Mouse (Mus musculus): Measurements from ENCODE around the gene Gnmt. TPM values are rescaled to one million over a fixed set of nuclear protein-coding genes. Genes with fewer than 3 reads are reported as not detected.

Gene Gnmt
- total and polyA plus RNA-seq, 3 experiments, result 0.13 to 0.71 (median 0.38) TPM

DNA sequence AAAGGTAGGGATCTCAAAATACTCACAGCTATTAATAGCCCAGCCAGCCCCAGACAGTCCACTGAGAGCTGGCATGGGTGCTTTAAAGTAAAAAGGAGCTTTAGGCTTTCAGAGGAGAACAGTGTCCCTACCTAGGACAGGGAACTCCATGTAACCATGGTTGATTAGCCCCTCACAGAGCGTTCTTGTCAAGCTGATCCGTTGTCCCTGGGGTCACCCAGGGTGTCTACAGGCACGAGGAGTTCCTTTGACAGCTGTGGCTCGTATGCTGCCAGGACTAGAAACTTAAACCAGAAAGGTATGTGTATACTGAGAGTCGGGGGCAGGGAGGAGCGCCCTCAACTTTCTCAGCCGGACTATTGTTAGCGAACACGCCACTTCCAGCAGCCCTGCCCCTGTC is 50.1 kb downstream of the Gnmt start:
- TF ChIP-seq RAD21 (IDR thresholded peaks at IDR 0.05; ENCODE audit: low read depth, low read length) (no peak), MAX (IDR thresholded peaks at IDR 0.05; ENCODE audit: low read length) (no peak), JUN (IDR thresholded peaks at IDR 0.05; ENCODE audit: insufficient read depth, low read depth, low read length) (no peak), CHD2 (IDR thresholded peaks at IDR 0.05; ENCODE audit: low read length) (no peak)
- Histone ChIP-seq H3K27me3 (replicated peaks) (no peaks in the 10 kb centered on the region), H3K9me3 (replicated peaks; ENCODE audit: low read length) (no peaks in the 10 kb centered on the region), H3K27ac (ENCODE audit: insufficient read depth, low read depth) (no peak overlapping the region), H3K79me2 (replicated peaks; ENCODE audit: control insufficient read depth, extremely low read depth, insufficient read depth, poor library complexity, severe bottlenecking) (peaks cover 29% of the 10 kb centered on the region), H3K9ac (ENCODE audit: insufficient read depth, low read depth) (peak overlapping the region; percentile 99; the same call in 1 of the 2 replicates), H3K4me2 (ENCODE audit: insufficient read depth, low read depth, poor library complexity, severe bottlenecking) (peak overlapping the region; percentile 81), H3K36me3 (replicated peaks in 1 of 2; ENCODE audit: control insufficient read depth in 1 of 2, insufficient read depth in 1 of 2, low read length in 1 of 2) (peaks cover 53 to 65% of the 10 kb centered on the region in 2 experiments), H3K4me1 (ENCODE audit: control insufficient read depth in 1 of 2, insufficient read depth in 2 of 2) (peaks cover 12 to 39% of the 10 kb centered on the region in 2 experiments), H3K4me3 (replicated peaks in 1 of 3; ENCODE audit: low read depth in 2 of 3, low read length in 2 of 3, poor library complexity in 1 of 3) (no peak overlapping the region)
- in situ Hi-C loops (cut with MboI; ENCODE audit: low pct_ligation_motif_present, low pct_unique_long_range_greater_than_20kb, low sequenced_read_pairs), result no loop called here
- DNase-seq (ENCODE audit: extremely low read depth), result no peak
- dilution Hi-C loops (cut with MboI; ENCODE audit: extremely low pct_ligation_motif_present, extremely low pct_unique_long_range_greater_than_20kb, low sequenced_read_pairs), result no loop called here

DNA sequence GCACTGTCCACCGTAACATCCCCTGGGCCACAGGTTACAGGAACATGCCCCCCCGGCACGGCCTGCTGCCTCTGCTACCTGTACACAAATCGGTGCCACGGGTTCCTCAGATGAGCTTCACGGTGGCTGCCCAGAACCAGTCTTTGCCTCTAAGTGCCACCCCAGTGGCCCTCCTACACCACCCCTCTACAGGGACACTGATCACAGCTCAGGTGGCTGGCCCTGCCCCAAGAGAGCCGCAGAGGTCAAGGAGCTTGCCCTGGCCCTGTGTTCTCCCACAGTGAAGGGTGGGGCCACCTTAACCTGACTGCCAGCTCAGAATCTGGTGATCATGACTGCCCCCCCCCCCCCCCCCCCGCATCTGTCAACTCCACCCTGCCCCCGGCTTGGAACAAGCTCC is 50.6 kb downstream of the Gnmt start, which contains the start of gene Mea1:
TSS of gene Mea1 (plus strand) at position 378 of the 400 bp plus-strand sequence.
- peak within 1 kb of the TSS; percentile 99 for H3K9ac ChIP-seq (ENCODE audit: insufficient read depth, low read depth)
- dilution Hi-C loops (cut with MboI; ENCODE audit: extremely low pct_ligation_motif_present, extremely low pct_unique_long_range_greater_than_20kb, low sequenced_read_pairs), result no loop called here
- TF ChIP-seq MYC (IDR thresholded peaks at IDR 0.05; ENCODE audit: low read depth, low read length), result no peak
- no peak for TF ChIP-seq ZMIZ1 (IDR thresholded peaks at IDR 0.05; ENCODE audit: low read depth, low read length)
- no peak for TF ChIP-seq E2F4 (IDR thresholded peaks at IDR 0.05; ENCODE audit: insufficient replicate concordance, low read depth, low read length)
- no peak for TF ChIP-seq MAZ (IDR thresholded peaks at IDR 0.05; ENCODE audit: low read depth, low read length)
- TF ChIP-seq POLR2A (IDR thresholded peaks at IDR 0.05; ENCODE audit: low read depth, low read length), result no peak
- TF ChIP-seq ZNF384 (IDR thresholded peaks at IDR 0.05; ENCODE audit: low read depth, low read length), result no peak
- TF ChIP-seq EP300 (IDR thresholded peaks at IDR 0.05; ENCODE audit: low read length), result no peak
- TF ChIP-seq BHLHE40 (IDR thresholded peaks at IDR 0.05; ENCODE audit: low read depth, low read length), result no peak
- TF ChIP-seq USF1 (IDR thresholded peaks at IDR 0.05; ENCODE audit: low read depth, low read length), result no peak
- TF ChIP-seq NELFE (IDR thresholded peaks at IDR 0.05; ENCODE audit: low read depth, low read length), result no peak
- TF ChIP-seq GABPA (IDR thresholded peaks at IDR 0.05; ENCODE audit: insufficient replicate concordance, low read depth, low read length), result no peak
- no peak for TF ChIP-seq TBP (conservative IDR thresholded peaks at IDR 0.05; ENCODE audit: low read depth, low read length)
- no peak for TF ChIP-seq RAD21 (IDR thresholded peaks at IDR 0.05; ENCODE audit: low read depth, low read length)
- TF ChIP-seq ELF1 (IDR thresholded peaks at IDR 0.05; ENCODE audit: low read depth, low read length), result no peak
- no peak for TF ChIP-seq MAFK (IDR thresholded peaks at IDR 0.05; ENCODE audit: insufficient replicate concordance, low read length)
- TF ChIP-seq CTCF (conservative IDR thresholded peaks at IDR 0.05 in 1 of 2, IDR thresholded peaks at IDR 0.05 in 1 of 2; ENCODE audit: low read depth in 2 of 2, low read length in 2 of 2), result no peak
- peak within 1 kb of the TSS; percentile 77 to 99 (median 86) for H3K4me3 ChIP-seq (replicated peaks in 1 of 3; ENCODE audit: low read depth in 2 of 3, low read length in 2 of 3, poor library complexity in 1 of 3)
- H3K9me3 ChIP-seq (replicated peaks; ENCODE audit: low read length), result no peaks in the 10 kb centered on the region
- peak within 1 kb of the TSS; percentile 81 for H3K4me2 ChIP-seq (ENCODE audit: insufficient read depth, low read depth, poor library complexity, severe bottlenecking)
- peaks cover 12 to 39% of the 10 kb centered on the region in 2 experiments for H3K4me1 ChIP-seq (ENCODE audit: control insufficient read depth in 1 of 2, insufficient read depth in 2 of 2)
- in situ Hi-C loops (cut with MboI; ENCODE audit: low pct_ligation_motif_present, low pct_unique_long_range_greater_than_20kb, low sequenced_read_pairs), result no loop called here
- no peaks in the 10 kb centered on the region for H3K27me3 ChIP-seq (replicated peaks)
- H3K27ac ChIP-seq (ENCODE audit: insufficient read depth, low read depth), result no peak within 1 kb of the TSS
- DNase-seq (ENCODE audit: extremely low read depth), result no peak
- H3K36me3 ChIP-seq (replicated peaks in 1 of 2; ENCODE audit: control insufficient read depth in 1 of 2, insufficient read depth in 1 of 2, low read length in 1 of 2), result peaks cover 48 to 61% of the 10 kb centered on the region in 2 experiments
- H3K79me2 ChIP-seq (replicated peaks; ENCODE audit: control insufficient read depth, extremely low read depth, insufficient read depth, poor library complexity, severe bottlenecking), result peaks cover 33% of the 10 kb centered on the region

Other genes with a start within 250 kb of the Gnmt start
- 0.04 and 0.08 TPM in 2 replicates for gene Ttbk1, start 241.5 kb downstream of the Gnmt start, total RNA-seq (2012; rRNA removed)
- not detected in 2 replicates for gene Ttbk1, start 241.5 kb downstream of the Gnmt start, total RNA-seq (2014; rRNA removed)
- gene Ttbk1, start 241.5 kb downstream of the Gnmt start, polyA plus RNA-seq (2012; ENCODE audit: insufficient read length, low read depth), result not detected in 2 replicates
- gene Dnph1, start 232.5 kb downstream of the Gnmt start, total RNA-seq (2012; rRNA removed), result 18.5 and 19.9 TPM in 2 replicates
- 27.3 and 30.2 TPM in 2 replicates for gene Dnph1, start 232.5 kb downstream of the Gnmt start, total RNA-seq (2014; rRNA removed)
- gene Dnph1, start 232.5 kb downstream of the Gnmt start, polyA plus RNA-seq (2012; ENCODE audit: insufficient read length, low read depth), result 27.2 and 28.4 TPM in 2 replicates
- 0.08 TPM in 2 replicates for gene Cul9, start 182.8 kb downstream of the Gnmt start, total RNA-seq (2012; rRNA removed)
- 0.05 TPM in 1 of 2 replicates, not detected in the other for gene Cul9, start 182.8 kb downstream of the Gnmt start, total RNA-seq (2014; rRNA removed)
- 0.27 and 0.65 TPM in 2 replicates for gene Cul9, start 182.8 kb downstream of the Gnmt start, polyA plus RNA-seq (2012; ENCODE audit: insufficient read length, low read depth)
- 38.2 and 48.1 TPM in 2 replicates for gene Srf, start 173.0 kb downstream of the Gnmt start, total RNA-seq (2012; rRNA removed)
- gene Srf, start 173.0 kb downstream of the Gnmt start, total RNA-seq (2014; rRNA removed), result 40.8 and 54.5 TPM in 2 replicates
- gene Srf, start 173.0 kb downstream of the Gnmt start, polyA plus RNA-seq (2012; ENCODE audit: insufficient read length, low read depth), result 60.1 and 81.6 TPM in 2 replicates
- gene Ptk7, start 99.7 kb downstream of the Gnmt start, total RNA-seq (2012; rRNA removed), result 2.9 and 4.8 TPM in 2 replicates
- 0.11 and 0.14 TPM in 2 replicates for gene Ptk7, start 99.7 kb downstream of the Gnmt start, total RNA-seq (2014; rRNA removed)
- 0.20 and 0.29 TPM in 2 replicates for gene Ptk7, start 99.7 kb downstream of the Gnmt start, polyA plus RNA-seq (2012; ENCODE audit: insufficient read length, low read depth)
- gene Klc4, start 83.1 kb downstream of the Gnmt start, total RNA-seq (2012; rRNA removed), result 7.8 and 10.7 TPM in 2 replicates
- gene Klc4, start 83.1 kb downstream of the Gnmt start, total RNA-seq (2014; rRNA removed), result 6.6 and 8.3 TPM in 2 replicates
- gene Klc4, start 83.1 kb downstream of the Gnmt start, polyA plus RNA-seq (2012; ENCODE audit: insufficient read length, low read depth), result 6.7 and 7.8 TPM in 2 replicates
- 235 and 238 TPM in 2 replicates for gene Mrpl2, start 82.9 kb downstream of the Gnmt start, total RNA-seq (2012; rRNA removed)
- 128 and 130 TPM in 2 replicates for gene Mrpl2, start 82.9 kb downstream of the Gnmt start, total RNA-seq (2014; rRNA removed)
- 158 and 201 TPM in 2 replicates for gene Mrpl2, start 82.9 kb downstream of the Gnmt start, polyA plus RNA-seq (2012; ENCODE audit: insufficient read length, low read depth)
- gene Cul7, start 78.8 kb downstream of the Gnmt start, total RNA-seq (2012; rRNA removed), result 76.0 and 82.5 TPM in 2 replicates
- gene Cul7, start 78.8 kb downstream of the Gnmt start, total RNA-seq (2014; rRNA removed), result 33.3 and 37.7 TPM in 2 replicates
- gene Cul7, start 78.8 kb downstream of the Gnmt start, polyA plus RNA-seq (2012; ENCODE audit: insufficient read length, low read depth), result 65.9 and 68.1 TPM in 2 replicates
- 46.1 and 55.0 TPM in 2 replicates for gene Rrp36, start 54.8 kb downstream of the Gnmt start, total RNA-seq (2012; rRNA removed)
- gene Rrp36, start 54.8 kb downstream of the Gnmt start, total RNA-seq (2014; rRNA removed), result 53.6 and 55.2 TPM in 2 replicates
- gene Rrp36, start 54.8 kb downstream of the Gnmt start, polyA plus RNA-seq (2012; ENCODE audit: insufficient read length, low read depth), result 38.1 and 49.3 TPM in 2 replicates
- gene Mea1, start 50.4 kb downstream of the Gnmt start, total RNA-seq (2012; rRNA removed), result 94.3 and 106 TPM in 2 replicates
- 68.3 and 73.8 TPM in 2 replicates for gene Mea1, start 50.4 kb downstream of the Gnmt start, total RNA-seq (2014; rRNA removed)
- 86.1 and 110 TPM in 2 replicates for gene Mea1, start 50.4 kb downstream of the Gnmt start, polyA plus RNA-seq (2012; ENCODE audit: insufficient read length, low read depth)
- 66.7 and 72.3 TPM in 2 replicates for gene Klhdc3, start 48.3 kb downstream of the Gnmt start, total RNA-seq (2012; rRNA removed)
- 15.9 and 19.5 TPM in 2 replicates for gene Klhdc3, start 48.3 kb downstream of the Gnmt start, total RNA-seq (2014; rRNA removed)
- gene Klhdc3, start 48.3 kb downstream of the Gnmt start, polyA plus RNA-seq (2012; ENCODE audit: insufficient read length, low read depth), result 126 and 130 TPM in 2 replicates
- 57.7 and 63.8 TPM in 2 replicates for gene Ppp2r5d, start 24.1 kb downstream of the Gnmt start, total RNA-seq (2012; rRNA removed)
- gene Ppp2r5d, start 24.1 kb downstream of the Gnmt start, total RNA-seq (2014; rRNA removed), result 56.2 and 59.0 TPM in 2 replicates
- 70.6 and 75.4 TPM in 2 replicates for gene Ppp2r5d, start 24.1 kb downstream of the Gnmt start, polyA plus RNA-seq (2012; ENCODE audit: insufficient read length, low read depth)
- gene Pex6, start 17.7 kb downstream of the Gnmt start, total RNA-seq (2012; rRNA removed), result 27.8 and 31.8 TPM in 2 replicates
- 13.7 and 14.1 TPM in 2 replicates for gene Pex6, start 17.7 kb downstream of the Gnmt start, total RNA-seq (2014; rRNA removed)
- gene Pex6, start 17.7 kb downstream of the Gnmt start, polyA plus RNA-seq (2012; ENCODE audit: insufficient read length, low read depth), result 23.2 and 26.5 TPM in 2 replicates
- 82.5 and 102 TPM in 2 replicates for gene Cnpy3, start 23.0 kb upstream of the Gnmt start, total RNA-seq (2012; rRNA removed)
- gene Cnpy3, start 23.0 kb upstream of the Gnmt start, total RNA-seq (2014; rRNA removed), result 78.6 and 80.4 TPM in 2 replicates
- 94.8 and 111 TPM in 2 replicates for gene Cnpy3, start 23.0 kb upstream of the Gnmt start, polyA plus RNA-seq (2012; ENCODE audit: insufficient read length, low read depth)
- 0.34 and 0.59 TPM in 2 replicates for gene Ptcra, start 34.5 kb upstream of the Gnmt start, total RNA-seq (2012; rRNA removed)
- 0.17 TPM in 1 of 2 replicates, not detected in the other for gene Ptcra, start 34.5 kb upstream of the Gnmt start, total RNA-seq (2014; rRNA removed)
- 0.56 and 0.71 TPM in 2 replicates for gene Ptcra, start 34.5 kb upstream of the Gnmt start, polyA plus RNA-seq (2012; ENCODE audit: insufficient read length, low read depth)
- 47.0 and 65.8 TPM in 2 replicates for gene 2310039H08Rik, start 43.5 kb upstream of the Gnmt start, total RNA-seq (2012; rRNA removed)
- gene 2310039H08Rik, start 43.5 kb upstream of the Gnmt start, total RNA-seq (2014; rRNA removed), result 52.5 and 79.3 TPM in 2 replicates
- gene 2310039H08Rik, start 43.5 kb upstream of the Gnmt start, polyA plus RNA-seq (2012; ENCODE audit: insufficient read length, low read depth), result 28.1 and 33.3 TPM in 2 replicates
- gene Rpl7l1, start 53.5 kb upstream of the Gnmt start, total RNA-seq (2012; rRNA removed), result 160 and 202 TPM in 2 replicates
- 261 and 301 TPM in 2 replicates for gene Rpl7l1, start 53.5 kb upstream of the Gnmt start, total RNA-seq (2014; rRNA removed)
- 296 and 383 TPM in 2 replicates for gene Rpl7l1, start 53.5 kb upstream of the Gnmt start, polyA plus RNA-seq (2012; ENCODE audit: insufficient read length, low read depth)
- gene Bicral, start 129.3 kb upstream of the Gnmt start, total RNA-seq (2012; rRNA removed), result 7.1 and 7.4 TPM in 2 replicates
- 2.4 and 3.0 TPM in 2 replicates for gene Bicral, start 129.3 kb upstream of the Gnmt start, total RNA-seq (2014; rRNA removed)
- 5.0 and 5.9 TPM in 2 replicates for gene Bicral, start 129.3 kb upstream of the Gnmt start, polyA plus RNA-seq (2012; ENCODE audit: insufficient read length, low read depth)
- gene Tbcc, start 161.5 kb upstream of the Gnmt start, total RNA-seq (2012; rRNA removed), result 27.8 and 32.8 TPM in 2 replicates
- gene Tbcc, start 161.5 kb upstream of the Gnmt start, total RNA-seq (2014; rRNA removed), result 19.4 and 21.6 TPM in 2 replicates
- gene Tbcc, start 161.5 kb upstream of the Gnmt start, polyA plus RNA-seq (2012; ENCODE audit: insufficient read length, low read depth), result 15.1 and 16.4 TPM in 2 replicates
- gene Prph2, start 181.3 kb upstream of the Gnmt start, total RNA-seq (2012; rRNA removed), result not detected in 2 replicates
- not detected in 2 replicates for gene Prph2, start 181.3 kb upstream of the Gnmt start, total RNA-seq (2014; rRNA removed)
- not detected in 2 replicates for gene Prph2, start 181.3 kb upstream of the Gnmt start, polyA plus RNA-seq (2012; ENCODE audit: insufficient read length, low read depth)

Data from CH12.LX (cell line).